Mouse (Mus musculus): Measurements from ENCODE around the gene Ogfr. TPM values are rescaled to one million over a fixed set of nuclear protein-coding genes. Genes with fewer than 3 reads are reported as not detected.

The Ogfr gene
- 104 and 107 TPM in 2 replicates for polyA plus RNA-seq (2016; fragmentation: Nextera tagmentation; extraction: Ambion mirVana)

- Histone ChIP-seq H3K27me3 (replicated peaks; ENCODE audit: low read depth, poor library complexity, severe bottlenecking) (no peaks in the 10 kb centered on the region), H3K36me3 (replicated peaks) (peaks cover 71% of the 10 kb centered on the region), H3K4me1 (peaks cover 22% of the 10 kb centered on the region), H3K9me3 (no peaks in the 10 kb centered on the region), H3K4me3 (peak within 1 kb of the TSS; percentile 83), H3K27ac (replicated peaks) (peak within 1 kb of the TSS; percentile 92)
- under 1% methylated on average over 67 of the region's 67 CpGs for WGBS
- DNase-seq (ENCODE audit: low spot score) = peak; percentile 94
These were observed at the start of gene Ogfr for GRCm38 (mm10) chr2:180589123-180589831. Gene Ogfr, plus strand, starts transcription at chr2:180589245.

GRCm38 (mm10) chr2:180543675-180544074, 45.4 kb upstream of the Ogfr start:
- no peaks in the 10 kb centered on the region for H3K9me3 ChIP-seq
- WGBS = 86% methylated on average over 2 of the region's 2 CpGs
- peaks cover 13% of the 10 kb centered on the region for H3K4me1 ChIP-seq
- H3K4me3 ChIP-seq = no peak overlapping the region
- H3K36me3 ChIP-seq (replicated peaks) = no peaks in the 10 kb centered on the region
- no peaks in the 10 kb centered on the region for H3K27me3 ChIP-seq (replicated peaks; ENCODE audit: low read depth, poor library complexity, severe bottlenecking)
- H3K27ac ChIP-seq (replicated peaks) = no peak overlapping the region
- no peak for DNase-seq (ENCODE audit: low spot score)

- 83% methylated on average over 18 of the region's 18 CpGs for WGBS
- no peaks in the 10 kb centered on the region for H3K27me3 ChIP-seq (replicated peaks; ENCODE audit: low read depth, poor library complexity, severe bottlenecking)
- H3K4me1 ChIP-seq = peaks cover 13% of the 10 kb centered on the region
- H3K27ac ChIP-seq (replicated peaks) = no peak overlapping the region
- H3K36me3 ChIP-seq (replicated peaks) = no peaks in the 10 kb centered on the region
- H3K9me3 ChIP-seq = no peaks in the 10 kb centered on the region
- DNase-seq (ENCODE audit: low spot score) = no peak
- H3K4me3 ChIP-seq = no peak overlapping the region
These were observed 44.0 kb upstream of the Ogfr start for GRCm38 (mm10) chr2:180545046-180545445.

- WGBS = 39% methylated on average over 8 of the region's 8 CpGs
- DNase-seq (ENCODE audit: low spot score) = peak; percentile 27
- Histone ChIP-seq H3K27me3 (replicated peaks; ENCODE audit: low read depth, poor library complexity, severe bottlenecking) (no peaks in the 10 kb centered on the region), H3K4me1 (peaks cover 13% of the 10 kb centered on the region), H3K36me3 (replicated peaks) (no peaks in the 10 kb centered on the region), H3K27ac (replicated peaks) (0 out of 2 replicates have a peak overlapping the region, but pooled peaks have one; percentile 19), H3K4me3 (0 out of 2 replicates have a peak overlapping the region, but pooled peaks have one; percentile 16), H3K9me3 (no peaks in the 10 kb centered on the region)
These were observed 41.5 kb upstream of the Ogfr start for GRCm38 (mm10) chr2:180547384-180548106.

- WGBS = 82% methylated on average over 3 of the region's 3 CpGs
- Histone ChIP-seq H3K9me3 (no peaks in the 10 kb centered on the region), H3K27ac (replicated peaks) (no peak overlapping the region), H3K36me3 (replicated peaks) (no peaks in the 10 kb centered on the region), H3K4me3 (no peak overlapping the region), H3K4me1 (peaks cover 8% of the 10 kb centered on the region), H3K27me3 (replicated peaks; ENCODE audit: low read depth, poor library complexity, severe bottlenecking) (no peaks in the 10 kb centered on the region)
- no peak for DNase-seq (ENCODE audit: low spot score)
These were observed 36.7 kb upstream of the Ogfr start for GRCm38 (mm10) chr2:180552340-180552739.

- H3K27ac ChIP-seq (replicated peaks) = no peak overlapping the region
- no peak for DNase-seq (ENCODE audit: low spot score)
- no peak overlapping the region for H3K4me3 ChIP-seq
- no peaks in the 10 kb centered on the region for H3K9me3 ChIP-seq
- H3K36me3 ChIP-seq (replicated peaks) = no peaks in the 10 kb centered on the region
- H3K4me1 ChIP-seq = no peaks in the 10 kb centered on the region
- H3K27me3 ChIP-seq (replicated peaks; ENCODE audit: low read depth, poor library complexity, severe bottlenecking) = no peaks in the 10 kb centered on the region
- 51% methylated on average over 3 of the region's 3 CpGs for WGBS
These were observed 33.8 kb upstream of the Ogfr start for GRCm38 (mm10) chr2:180555219-180555618.

GRCm38 (mm10) chr2:180556470-180556869, 32.6 kb upstream of the Ogfr start:
- Histone ChIP-seq H3K27me3 (replicated peaks; ENCODE audit: low read depth, poor library complexity, severe bottlenecking) (no peaks in the 10 kb centered on the region; the same call in 1 of the 2 replicates), H3K4me3 (no peak overlapping the region), H3K36me3 (replicated peaks) (no peaks in the 10 kb centered on the region), H3K9me3 (no peaks in the 10 kb centered on the region), H3K27ac (replicated peaks) (no peak overlapping the region), H3K4me1 (no peaks in the 10 kb centered on the region)
- no peak for DNase-seq (ENCODE audit: low spot score)
- 81% methylated on average over 3 of the region's 3 CpGs for WGBS

- no peaks in the 10 kb centered on the region; the same call in 1 of the 2 replicates for H3K27me3 ChIP-seq (replicated peaks; ENCODE audit: low read depth, poor library complexity, severe bottlenecking)
- 0 out of 2 replicates have a peak, but pooled peaks cover 3% of the 10 kb centered on the region for H3K4me1 ChIP-seq
- no peaks in the 10 kb centered on the region for H3K36me3 ChIP-seq (replicated peaks)
- H3K27ac ChIP-seq (replicated peaks) = no peak overlapping the region
- 53% methylated on average over 5 of the region's 5 CpGs for WGBS
- DNase-seq (ENCODE audit: low spot score) = no peak
- H3K4me3 ChIP-seq = no peak overlapping the region
- no peaks in the 10 kb centered on the region for H3K9me3 ChIP-seq
These were observed 28.8 kb upstream of the Ogfr start for GRCm38 (mm10) chr2:180560245-180560644.

GRCm38 (mm10) chr2:180562146-180562545, 26.9 kb upstream of the Ogfr start:
- Histone ChIP-seq H3K36me3 (replicated peaks) (no peaks in the 10 kb centered on the region), H3K9me3 (no peaks in the 10 kb centered on the region), H3K4me3 (no peak overlapping the region), H3K27ac (replicated peaks) (no peak overlapping the region), H3K27me3 (replicated peaks; ENCODE audit: low read depth, poor library complexity, severe bottlenecking) (no peaks in the 10 kb centered on the region; the same call in 1 of the 2 replicates), H3K4me1 (0 out of 2 replicates have a peak, but pooled peaks cover 3% of the 10 kb centered on the region)
- DNase-seq (ENCODE audit: low spot score) = no peak
- WGBS = 64% methylated on average over 5 of the region's 5 CpGs

- H3K9me3 ChIP-seq = no peaks in the 10 kb centered on the region
- no peaks in the 10 kb centered on the region for H3K36me3 ChIP-seq (replicated peaks)
- H3K27me3 ChIP-seq (replicated peaks; ENCODE audit: low read depth, poor library complexity, severe bottlenecking) = no peaks in the 10 kb centered on the region; the same call in 1 of the 2 replicates
- no peak for DNase-seq (ENCODE audit: low spot score)
- no peak overlapping the region for H3K4me3 ChIP-seq
- H3K27ac ChIP-seq (replicated peaks) = no peak overlapping the region
- 69% methylated on average over 6 of the region's 6 CpGs for WGBS
- 0 out of 2 replicates have a peak, but pooled peaks cover 3% of the 10 kb centered on the region for H3K4me1 ChIP-seq
These were observed 25.7 kb upstream of the Ogfr start for GRCm38 (mm10) chr2:180563296-180563695.

- WGBS = 54% methylated on average over 5 of the region's 5 CpGs
- H3K36me3 ChIP-seq (replicated peaks) = no peaks in the 10 kb centered on the region
- H3K4me1 ChIP-seq = 0 out of 2 replicates have a peak, but pooled peaks cover 3% of the 10 kb centered on the region
- DNase-seq (ENCODE audit: low spot score) = no peak
- H3K27me3 ChIP-seq (replicated peaks; ENCODE audit: low read depth, poor library complexity, severe bottlenecking) = no peaks in the 10 kb centered on the region; the same call in 1 of the 2 replicates
- no peak overlapping the region for H3K27ac ChIP-seq (replicated peaks)
- H3K9me3 ChIP-seq = no peaks in the 10 kb centered on the region
- H3K4me3 ChIP-seq = no peak overlapping the region
These were observed 25.2 kb upstream of the Ogfr start for GRCm38 (mm10) chr2:180563841-180564240.

- Histone ChIP-seq H3K27ac (replicated peaks) (no peak overlapping the region), H3K9me3 (no peaks in the 10 kb centered on the region), H3K27me3 (replicated peaks; ENCODE audit: low read depth, poor library complexity, severe bottlenecking) (peaks cover 14% of the 10 kb centered on the region; the same call in 1 of the 2 replicates), H3K4me3 (no peak overlapping the region), H3K4me1 (0 out of 2 replicates have a peak, but pooled peaks cover 3% of the 10 kb centered on the region), H3K36me3 (replicated peaks) (no peaks in the 10 kb centered on the region)
- WGBS = 37% methylated on average over 13 of the region's 13 CpGs
- DNase-seq (ENCODE audit: low spot score) = peak; percentile 77
These were observed 22.7 kb upstream of the Ogfr start for GRCm38 (mm10) chr2:180566240-180566913.

Data from embryonic facial prominence, embryonic 10.5 days (tissue).